Mouse (Mus musculus): ENCODE data around the gene Frem2. TPM values are rescaled to one million over a fixed set of nuclear protein-coding genes. Genes with fewer than 3 reads are reported as not detected.

The Frem2 gene
- total RNA-seq (2021), result 1 to 10 TPM; 1.6 to 3.8 TPM
- long read RNA-seq, experiment 1, partial matches to known transcripts, result 0 of 1 reads
- long read RNA-seq, experiment 1, other reads (novel, unspliced or antisense), result 1 of 1 reads
- long read RNA-seq, experiment 2, partial matches to known transcripts, result 1 of 2 reads
- long read RNA-seq, experiment 2, other reads (novel, unspliced or antisense), result 1 of 2 reads

- peak; percentile 63 for DNase-seq
Observed at GRCm38 (mm10) chr3:53656878-53657561, at the start of gene Frem2. Gene Frem2, minus strand, starts transcription at chr3:53657355.

GRCm38 (mm10) chr3:53705992-53706495 is 48.9 kb upstream of the Frem2 start:
- no peak for DNase-seq

GRCm38 (mm10) chr3:53703126-53703505 is 46.0 kb upstream of the Frem2 start:
- peak; percentile 7 for DNase-seq

- no peak for DNase-seq
Observed at GRCm38 (mm10) chr3:53702421-53703125, 45.4 kb upstream of the Frem2 start.

GRCm38 (mm10) chr3:53701940-53702339 is 44.8 kb upstream of the Frem2 start:
- DNase-seq, result no peak

GRCm38 (mm10) chr3:53687776-53688175 is 30.6 kb upstream of the Frem2 start:
- no peak for DNase-seq

- no peak for DNase-seq
Observed at GRCm38 (mm10) chr3:53682244-53682643, 25.1 kb upstream of the Frem2 start.

GRCm38 (mm10) chr3:53680816-53681215 is 23.7 kb upstream of the Frem2 start:
- no peak for DNase-seq

- no peak for DNase-seq
Observed at GRCm38 (mm10) chr3:53674225-53674624, 17.1 kb upstream of the Frem2 start.

GRCm38 (mm10) chr3:53669736-53670135 is 12.6 kb upstream of the Frem2 start:
- no peak for DNase-seq

- DNase-seq, result no peak
Observed at GRCm38 (mm10) chr3:53657744-53658534, 784 bp upstream of the Frem2 start.

GRCm38 (mm10) chr3:53656328-53656877 is 752 bp downstream of the Frem2 start:
- peak; percentile 5 for DNase-seq

- DNase-seq, result no peak
Observed at GRCm38 (mm10) chr3:53655343-53655742, 1.8 kb downstream of the Frem2 start.

GRCm38 (mm10) chr3:53650003-53650748 is 7.0 kb downstream of the Frem2 start:
- DNase-seq, result no peak

- no peak for DNase-seq
Observed at GRCm38 (mm10) chr3:53649425-53649824, 7.7 kb downstream of the Frem2 start.

GRCm38 (mm10) chr3:53648902-53649301 is 8.3 kb downstream of the Frem2 start:
- DNase-seq, result no peak

GRCm38 (mm10) chr3:53635948-53636347 is 21.2 kb downstream of the Frem2 start:
- no peak for DNase-seq

GRCm38 (mm10) chr3:53631126-53631525 is 26.0 kb downstream of the Frem2 start:
- DNase-seq, result no peak

- no peak for DNase-seq
Observed at GRCm38 (mm10) chr3:53630630-53631029, 26.5 kb downstream of the Frem2 start.

- no peak for DNase-seq
Observed at GRCm38 (mm10) chr3:53629966-53630365, 27.2 kb downstream of the Frem2 start.

GRCm38 (mm10) chr3:53623222-53623621 is 33.9 kb downstream of the Frem2 start:
- DNase-seq, result no peak

All from gastrocnemius, postnatal 25 days (tissue).